Mouse (Mus musculus) spleen, postnatal 14 days (tissue): ENCODE measurements around the gene Hmcn2.

Experiments used
- DNase-seq, 2 experiments: peaks; one replicate each; pipeline ENCODE4 v3.0.0; 2021 to 2022; ENCODE audit warnings: low spot score in 2 of 2

The Hmcn2 gene

DNA sequence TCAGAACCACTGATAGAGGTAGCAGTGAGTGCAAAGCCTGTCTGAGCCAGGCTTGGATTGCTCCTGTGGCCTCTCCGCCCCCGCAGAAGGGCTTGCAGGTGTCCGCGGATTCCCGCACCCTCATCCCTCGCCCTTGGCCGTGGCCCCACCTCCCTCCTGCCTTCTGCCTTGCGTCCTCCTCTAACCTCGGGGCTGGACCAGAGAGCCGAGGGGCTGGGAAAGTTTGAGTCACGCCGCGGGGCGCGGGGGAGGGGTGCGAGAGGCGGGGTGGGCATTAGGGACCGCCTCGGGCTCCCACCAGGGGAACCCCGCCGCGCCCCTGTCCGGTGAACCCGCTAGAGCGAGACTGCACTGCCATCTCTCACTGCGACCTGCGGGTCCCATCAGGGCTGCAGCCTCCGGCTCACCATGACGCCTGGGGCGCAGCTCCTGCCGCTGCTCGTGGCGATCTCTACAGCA lies at the start of gene Hmcn2:
Gene Hmcn2 (plus strand): TSS at position 409 of the 459 bp plus-strand sequence.
- DNase-seq: no peak

GRCm38 (mm10) chr2:31267447-31267846 lies 46.8 kb upstream of the Hmcn2 start:
- DNase-seq: no peak

- no peak for DNase-seq
These were observed 45.6 kb upstream of the Hmcn2 start for GRCm38 (mm10) chr2:31268631-31269030.

- DNase-seq: no peak
These were observed 45.0 kb upstream of the Hmcn2 start for GRCm38 (mm10) chr2:31269188-31269587.

- DNase-seq: no peak
These were observed 44.4 kb upstream of the Hmcn2 start for GRCm38 (mm10) chr2:31269847-31270246.

DNA sequence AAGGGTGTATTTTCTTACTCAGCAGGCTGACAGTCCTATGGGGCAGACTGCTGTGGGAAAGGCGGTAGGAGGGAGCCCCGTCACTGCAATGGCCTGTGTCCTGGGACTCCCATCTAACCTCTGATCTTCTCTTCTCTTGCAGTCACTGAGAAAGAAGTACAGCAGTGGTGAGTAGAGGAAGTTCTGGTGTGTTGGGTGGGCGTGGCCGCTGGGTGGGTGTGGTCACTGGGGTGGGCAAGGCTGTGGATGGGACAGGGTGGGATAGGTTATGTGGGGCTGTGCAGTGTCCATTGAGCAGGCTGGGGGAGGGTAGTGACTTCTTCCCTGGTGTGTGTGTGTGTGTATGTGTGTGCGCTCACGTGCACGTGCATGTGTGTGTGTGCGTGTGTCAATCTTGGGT lies 43.7 kb upstream of the Hmcn2 start:
- DNase-seq: no peak

- DNase-seq: no peak
These were observed 43.1 kb upstream of the Hmcn2 start for GRCm38 (mm10) chr2:31271071-31271470.

DNA sequence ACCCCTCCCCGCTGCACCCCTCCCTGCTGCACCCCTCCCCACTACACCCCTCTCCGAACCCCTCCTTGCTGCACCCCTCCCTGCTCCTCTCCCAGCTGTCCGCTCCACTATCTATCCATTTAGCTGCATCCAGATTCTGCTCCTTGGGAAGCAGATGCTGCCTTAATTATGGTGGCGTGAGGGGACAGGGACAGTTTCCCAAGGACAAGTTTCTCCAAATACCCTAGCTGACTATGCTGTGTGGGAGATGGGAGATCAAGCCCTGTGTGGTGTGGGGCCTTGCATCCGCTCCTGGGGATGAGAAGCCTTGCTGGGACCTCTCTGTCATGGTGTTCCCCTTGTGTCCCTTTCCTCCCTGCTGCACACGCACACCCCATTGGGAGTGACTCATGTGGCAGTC lies 39.2 kb upstream of the Hmcn2 start:
- DNase-seq: no peak

GRCm38 (mm10) chr2:31277810-31278209 lies 36.4 kb upstream of the Hmcn2 start:
- no peak for DNase-seq

- DNase-seq: no peak
These were observed 35.7 kb upstream of the Hmcn2 start for GRCm38 (mm10) chr2:31278483-31278882.

GRCm38 (mm10) chr2:31281138-31281537 lies 33.1 kb upstream of the Hmcn2 start:
- DNase-seq: no peak

GRCm38 (mm10) chr2:31282266-31282665 lies 31.9 kb upstream of the Hmcn2 start:
- no peak for DNase-seq

GRCm38 (mm10) chr2:31282880-31283279 lies 31.3 kb upstream of the Hmcn2 start:
- no peak for DNase-seq

DNA sequence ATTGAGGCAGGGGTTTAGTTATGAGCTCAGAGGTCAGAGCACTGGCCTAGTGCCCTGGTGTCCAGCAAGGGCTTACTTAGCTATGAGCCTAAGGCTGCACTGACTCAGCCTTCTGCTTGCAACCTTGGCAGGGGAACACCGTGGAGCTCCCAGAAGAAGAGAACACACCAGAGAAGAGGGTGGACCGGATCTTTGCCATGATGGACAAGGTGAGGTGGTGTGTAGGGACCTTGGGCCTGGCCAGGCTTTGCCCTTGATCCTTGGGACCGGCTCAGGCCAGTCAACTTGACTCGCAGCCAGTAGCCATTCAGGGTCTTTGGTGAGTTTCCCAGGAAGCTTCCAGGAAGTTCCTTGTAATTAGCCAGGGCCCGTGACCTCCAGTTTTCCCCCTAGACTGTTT lies 29.7 kb upstream of the Hmcn2 start:
- no peak for DNase-seq

GRCm38 (mm10) chr2:31291421-31291820 lies 22.8 kb upstream of the Hmcn2 start:
- peak in 1 of 2 experiments; percentile 45 for DNase-seq

- DNase-seq: peak; percentile 47 to 71
These were observed 19.2 kb upstream of the Hmcn2 start for GRCm38 (mm10) chr2:31294985-31295384.

- DNase-seq: no peak
These were observed 17.8 kb upstream of the Hmcn2 start for GRCm38 (mm10) chr2:31296395-31296794.

DNA sequence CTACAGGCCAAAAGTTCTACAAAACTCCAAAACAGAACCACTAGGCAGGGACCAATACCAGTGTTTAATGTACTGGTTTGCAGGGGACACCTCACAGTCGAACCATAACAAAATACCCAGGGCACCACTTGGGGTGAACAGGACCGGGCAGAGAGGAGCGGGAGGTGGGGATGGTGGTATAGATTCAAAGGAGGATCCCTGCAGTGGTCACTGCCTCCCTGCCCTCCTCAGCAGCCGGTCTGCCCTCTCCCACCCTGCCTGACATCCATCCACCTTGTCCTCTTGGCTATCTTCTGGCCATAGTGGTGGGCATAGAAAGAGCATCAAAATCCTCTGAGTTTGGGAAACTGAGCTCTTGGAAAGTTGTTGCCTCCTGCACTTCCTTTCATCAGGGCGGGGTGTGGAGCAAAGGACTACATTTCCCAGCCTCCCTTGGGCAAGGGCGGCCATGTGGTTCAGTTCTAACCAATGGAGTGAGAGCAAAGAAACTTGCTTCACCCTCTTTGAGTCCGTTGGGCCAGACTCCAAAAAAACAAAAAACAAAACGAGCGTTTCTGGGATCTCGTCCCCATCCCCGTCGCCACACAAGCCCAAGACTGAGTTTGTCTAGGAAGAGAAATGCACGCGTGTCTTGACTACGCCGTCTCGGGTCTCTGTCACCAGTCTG lies 16.5 kb upstream of the Hmcn2 start:
- no peak for DNase-seq

DNA sequence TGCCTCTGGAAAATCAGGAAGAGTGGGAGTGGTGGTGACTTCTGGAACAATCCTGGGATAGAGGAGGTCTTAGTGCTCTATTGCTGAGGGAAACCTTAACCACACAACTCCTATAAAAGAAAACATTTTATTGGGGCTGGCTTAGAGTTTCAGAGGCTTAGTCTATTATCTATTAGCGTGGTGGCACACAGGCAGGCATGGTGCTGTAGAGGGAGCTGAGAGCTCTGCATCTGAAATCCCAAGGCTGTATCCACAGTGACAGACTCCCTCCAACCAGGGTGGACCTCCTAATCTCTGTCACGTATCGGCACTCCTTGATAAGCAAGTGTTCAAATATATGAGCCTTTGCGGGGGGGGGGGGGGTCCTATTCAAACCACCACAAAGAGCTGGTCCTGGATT lies 15.4 kb upstream of the Hmcn2 start:
- no peak for DNase-seq

GRCm38 (mm10) chr2:31299266-31299665 lies 14.9 kb upstream of the Hmcn2 start:
- DNase-seq: no peak

- no peak for DNase-seq
These were observed 14.2 kb upstream of the Hmcn2 start for GRCm38 (mm10) chr2:31299996-31300395.

DNA sequence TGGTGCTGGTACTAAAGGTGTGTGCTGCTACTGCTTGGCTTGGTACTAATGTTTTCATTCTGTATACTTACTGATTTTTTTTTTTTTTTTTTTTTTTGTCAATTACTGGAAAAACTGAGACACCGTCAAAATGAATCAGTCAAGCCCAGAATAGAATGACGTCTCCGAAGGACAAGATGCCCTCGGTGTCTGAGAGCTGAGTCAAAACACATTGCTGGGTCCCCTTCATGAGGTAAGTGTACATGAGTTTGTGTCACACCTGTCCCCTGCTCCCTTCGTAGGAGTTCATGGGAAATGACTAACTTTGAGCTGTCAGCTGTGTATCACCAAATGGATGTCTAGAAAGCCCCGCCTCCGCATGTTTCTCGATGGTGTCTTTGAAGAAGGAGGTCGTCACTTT lies 11.0 kb upstream of the Hmcn2 start:
- DNase-seq: no peak

- DNase-seq: no peak
These were observed 10.0 kb upstream of the Hmcn2 start for GRCm38 (mm10) chr2:31304191-31304590.
